Mouse (Mus musculus) brown adipose tissue, adult 24 weeks (tissue): ENCODE results near the gene Med12l. TPM values are rescaled to one million over a fixed set of nuclear protein-coding genes. Genes with fewer than 3 reads are reported as not detected.

Experiments
- H3K27ac ChIP-seq: fragments of 200-500 bp; replicated peaks from 2 replicates; pipeline ENCODE4 v1.5.1; 2012; ENCODE audit warnings: low read depth, mild to moderate bottlenecking, low read length
- H3K4me1 ChIP-seq: fragments of 200-500 bp; 2 replicates; pipeline ENCODE4 v1.6.1; 2012; ENCODE audit warnings: low read length, mixed read lengths; ENCODE audit not compliant: control insufficient read depth, insufficient read depth, insufficient read length
- H3K4me3 ChIP-seq: fragments of 200-500 bp; 2 replicates; pipeline ENCODE4 v1.5.1; 2012; ENCODE audit warnings: low read depth, mild to moderate bottlenecking, low read length, moderate library complexity; ENCODE audit not compliant: insufficient read depth
- polyA plus RNA-seq: library from polyadenylated mRNA; stranded (reverse); fragments of >200 nt; gene quantifications from 2 replicates; pipeline ENCODE4 v1.2.4, GENCODE M21; 2012; ENCODE audit not compliant: missing spikeins, insufficient read depth, insufficient read length

Gene Med12l
- polyA plus RNA-seq, 1 experiment = 3.7 TPM

GRCm38 (mm10) chr3:59290551-59290950 lies 284.9 kb downstream of the Med12l start:
- Histone ChIP-seq H3K27ac (no peak overlapping the region), H3K4me1 (no peaks in the 10 kb centered on the region), H3K4me3 (no peak overlapping the region)

- Histone ChIP-seq H3K27ac (no peak overlapping the region), H3K4me1 (no peaks in the 10 kb centered on the region; the same call in 1 of the 2 replicates), H3K4me3 (no peak overlapping the region)
Observed at GRCm38 (mm10) chr3:59293437-59294199, 288.0 kb downstream of the Med12l start.

- Histone ChIP-seq H3K4me3 (no peak overlapping the region), H3K4me1 (no peaks in the 10 kb centered on the region; the same call in 1 of the 2 replicates)
Observed at GRCm38 (mm10) chr3:59295699-59296562, 290.3 kb downstream of the Med12l start.

GRCm38 (mm10) chr3:59296563-59297130 lies 291.0 kb downstream of the Med12l start:
- Histone ChIP-seq H3K4me3 (no peak overlapping the region), H3K4me1 (no peaks in the 10 kb centered on the region; the same call in 1 of the 2 replicates), H3K27ac (no peak overlapping the region)

More at GRCm38 (mm10) chr3:59295699-59296562, 290.3 kb downstream of the Med12l start:
- H3K27ac ChIP-seq = no peak overlapping the region

GRCm38 (mm10) chr3:59297653-59298052 lies 292.0 kb downstream of the Med12l start:
- Histone ChIP-seq H3K27ac (no peak overlapping the region), H3K4me3 (no peak overlapping the region), H3K4me1 (no peaks in the 10 kb centered on the region; the same call in 1 of the 2 replicates)

- Histone ChIP-seq H3K27ac (no peak overlapping the region), H3K4me1 (no peaks in the 10 kb centered on the region), H3K4me3 (no peak overlapping the region)
Observed at GRCm38 (mm10) chr3:59304944-59305343, 299.3 kb downstream of the Med12l start.

GRCm38 (mm10) chr3:59305518-59305917 lies 299.9 kb downstream of the Med12l start:
- no peak overlapping the region for H3K4me3 ChIP-seq
- no peaks in the 10 kb centered on the region for H3K4me1 ChIP-seq
- H3K27ac ChIP-seq = no peak overlapping the region

- no peaks in the 10 kb centered on the region for H3K4me1 ChIP-seq
- H3K27ac ChIP-seq = no peak overlapping the region
- no peak overlapping the region for H3K4me3 ChIP-seq
Observed at GRCm38 (mm10) chr3:59312610-59313009, 307.0 kb downstream of the Med12l start.

GRCm38 (mm10) chr3:59316077-59316476 lies 310.5 kb downstream of the Med12l start:
- Histone ChIP-seq H3K4me3 (no peak overlapping the region), H3K4me1 (no peaks in the 10 kb centered on the region), H3K27ac (no peak overlapping the region)

- Histone ChIP-seq H3K4me1 (no peaks in the 10 kb centered on the region), H3K4me3 (no peak overlapping the region), H3K27ac (no peak overlapping the region)
Observed at GRCm38 (mm10) chr3:59321278-59321876, 315.8 kb downstream of the Med12l start.

GRCm38 (mm10) chr3:59328526-59328925 lies 322.9 kb downstream of the Med12l start:
- H3K27ac ChIP-seq = no peak overlapping the region
- no peak overlapping the region for H3K4me3 ChIP-seq
- H3K4me1 ChIP-seq = no peaks in the 10 kb centered on the region

GRCm38 (mm10) chr3:59341647-59342427 lies 336.2 kb downstream of the Med12l start:
- no peak overlapping the region for H3K4me3 ChIP-seq
- H3K4me1 ChIP-seq = no peaks in the 10 kb centered on the region
- 0 out of 2 replicates have a peak overlapping the region, but pooled peaks have one; percentile 23 for H3K27ac ChIP-seq

GRCm38 (mm10) chr3:59343026-59343425 lies 337.4 kb downstream of the Med12l start:
- Histone ChIP-seq H3K4me3 (no peak overlapping the region), H3K4me1 (no peaks in the 10 kb centered on the region), H3K27ac (no peak overlapping the region)
